Mouse (Mus musculus) skeletal muscle tissue, adult 2 months (tissue): ENCODE data around the gene Lypd3.
"Not testable (repeated sequence)": the region's sequence is repeated elsewhere in the genome, so short reads cannot be mapped to it uniquely, and the experiment has no call there.

Experiments used
- DNase-seq: peaks from one replicate; pipeline ENCODE4 v3.0.0-alpha.2; 2012; ENCODE audit warnings: low read depth, low spot score

The Lypd3 gene

DNA sequence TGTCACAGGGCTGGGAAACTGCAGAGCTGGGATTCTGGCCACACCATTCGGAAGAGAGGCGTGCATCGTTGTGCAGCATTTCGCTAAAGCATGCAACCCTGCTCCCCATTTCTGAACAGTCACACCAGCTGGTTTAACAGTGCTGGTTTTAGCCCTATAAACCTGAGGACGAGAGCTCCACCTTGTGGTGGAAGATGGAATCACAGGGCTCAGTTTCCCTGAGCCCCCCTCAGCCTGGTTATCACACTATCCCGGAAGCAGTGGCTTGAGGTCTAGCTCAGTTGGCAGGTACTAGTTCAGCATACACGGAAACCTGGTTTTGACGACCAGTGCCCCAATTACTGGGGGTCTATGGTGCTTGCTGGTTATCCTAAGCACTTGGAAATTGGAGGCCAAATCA is 26.2 kb downstream of the Lypd3 start:
- peak; percentile 32 for DNase-seq

GRCm38 (mm10) chr7:24664301-24664700 is 28.0 kb downstream of the Lypd3 start:
- DNase-seq, result no peak

DNA sequence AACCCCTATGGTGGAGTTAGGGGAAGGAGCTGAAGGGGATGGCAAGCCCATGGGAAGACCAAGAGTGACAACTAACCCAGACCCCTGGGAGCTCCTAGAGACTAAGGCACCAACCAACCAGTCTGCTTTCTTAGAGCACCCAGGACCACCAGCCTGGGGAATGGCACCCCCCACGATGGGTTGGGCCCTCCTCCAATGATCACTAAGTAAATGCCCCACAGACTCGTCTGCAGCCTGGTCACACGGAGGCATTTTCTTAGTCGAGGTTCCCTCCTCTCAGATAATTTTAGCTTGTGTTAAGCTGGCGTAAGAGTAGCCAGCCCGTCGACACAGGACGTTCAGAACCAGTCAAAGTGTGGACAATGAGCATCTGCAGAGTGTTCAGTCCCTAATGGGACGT is 28.6 kb downstream of the Lypd3 start:
- DNase-seq, result no peak

GRCm38 (mm10) chr7:24671944-24672439 is 35.6 kb downstream of the Lypd3 start:
- no peak for DNase-seq

GRCm38 (mm10) chr7:24676575-24676974 is 40.2 kb downstream of the Lypd3 start, which contains the start of gene Tex101:
TSS of gene Tex101 (minus strand) at chr7:24676675.
- DNase-seq, result no peak

DNA sequence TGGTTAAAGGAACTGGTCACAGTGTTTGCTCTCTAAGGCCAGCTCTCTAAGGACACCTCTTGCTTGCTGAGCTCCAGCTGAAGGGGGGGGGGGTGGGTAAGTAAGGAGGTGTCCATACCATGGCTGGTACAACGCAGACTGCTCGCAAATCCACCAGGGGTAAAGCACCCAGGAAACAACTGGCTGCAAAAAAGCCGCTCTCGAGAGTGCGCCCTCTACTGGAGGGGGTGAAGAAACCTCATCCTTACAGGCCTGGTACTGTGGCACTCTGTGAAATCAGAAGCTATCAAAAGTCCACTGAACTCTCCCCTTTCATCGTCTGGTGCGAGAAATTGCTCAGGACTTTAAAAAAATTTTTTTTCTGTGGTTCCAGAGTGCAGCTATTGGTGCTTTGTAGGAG is 47.8 kb downstream of the Lypd3 start:
- DNase-seq, result not testable (repeated sequence)

DNA sequence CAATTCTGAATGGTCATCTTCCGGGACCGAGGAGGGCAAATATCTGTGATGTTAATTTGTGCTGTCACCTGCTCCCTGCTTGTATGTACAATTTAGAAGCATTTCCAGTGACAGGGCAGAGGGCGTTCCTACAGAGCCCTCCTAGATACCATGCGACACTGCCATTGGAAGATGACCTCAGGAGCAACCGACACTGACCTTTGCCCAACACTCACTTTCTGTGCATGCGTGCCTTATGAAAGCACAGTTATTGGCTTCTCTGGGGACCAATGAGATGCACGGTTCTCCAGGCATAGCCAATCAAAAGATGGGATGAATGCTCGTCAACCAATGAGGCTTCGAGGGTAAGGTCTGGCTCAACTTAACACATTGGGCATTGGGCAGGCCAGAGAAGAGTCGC is 51.2 kb downstream of the Lypd3 start:
- DNase-seq, result not testable (repeated sequence)
